Mouse (Mus musculus): ENCODE data around the gene Prkab1.

Prkab1 gene

GRCm38 (mm10) chr5:116024327-116024739 lies at the start of gene Prkab1:
Gene Prkab1, minus strand, starts transcription at chr5:116024508.
- peak; percentile 95 to 97 for DNase-seq

- peak in 1 of 2 experiments; percentile 5 for DNase-seq
These were observed 45.3 kb upstream of the Prkab1 start for GRCm38 (mm10) chr5:116069618-116070017.

GRCm38 (mm10) chr5:116052826-116053225 lies 28.5 kb upstream of the Prkab1 start:
- no peak for DNase-seq

GRCm38 (mm10) chr5:116052171-116052570 lies 27.9 kb upstream of the Prkab1 start:
- DNase-seq, result no peak

- no peak for DNase-seq
These were observed 25.5 kb upstream of the Prkab1 start for GRCm38 (mm10) chr5:116049821-116050220.

GRCm38 (mm10) chr5:116048321-116048720 lies 24.0 kb upstream of the Prkab1 start:
- DNase-seq, result no peak

GRCm38 (mm10) chr5:116046246-116046645 lies 21.9 kb upstream of the Prkab1 start:
- DNase-seq, result no peak

GRCm38 (mm10) chr5:116045581-116045980 lies 21.3 kb upstream of the Prkab1 start:
- no peak for DNase-seq

- DNase-seq, result no peak
These were observed 17.9 kb upstream of the Prkab1 start for GRCm38 (mm10) chr5:116042241-116042640.

- no peak for DNase-seq
These were observed 15.4 kb upstream of the Prkab1 start for GRCm38 (mm10) chr5:116039706-116040105.

- no peak for DNase-seq
These were observed 13.4 kb upstream of the Prkab1 start for GRCm38 (mm10) chr5:116037731-116038130.

GRCm38 (mm10) chr5:116036465-116036864 lies 12.2 kb upstream of the Prkab1 start:
- no peak for DNase-seq

GRCm38 (mm10) chr5:116031190-116031577 lies 6.9 kb upstream of the Prkab1 start:
- peak; percentile 47 to 60 for DNase-seq

GRCm38 (mm10) chr5:116030566-116031189 lies 6.4 kb upstream of the Prkab1 start:
- no peak for DNase-seq

- DNase-seq, result no peak
These were observed 4.8 kb upstream of the Prkab1 start for GRCm38 (mm10) chr5:116029071-116029470.

GRCm38 (mm10) chr5:116026561-116026960 lies 2.3 kb upstream of the Prkab1 start:
- no peak for DNase-seq

GRCm38 (mm10) chr5:116026107-116026506 lies 1.8 kb upstream of the Prkab1 start:
- no peak for DNase-seq

GRCm38 (mm10) chr5:116023821-116024284 lies 455 bp downstream of the Prkab1 start:
- peak in 1 of 2 experiments; percentile 56 for DNase-seq

GRCm38 (mm10) chr5:116023251-116023661 lies 1.1 kb downstream of the Prkab1 start:
- DNase-seq, result peak; percentile 38 to 43

GRCm38 (mm10) chr5:116022658-116023200 lies 1.6 kb downstream of the Prkab1 start:
- peak; percentile 16 to 43 for DNase-seq

GRCm38 (mm10) chr5:116022131-116022530 lies 2.2 kb downstream of the Prkab1 start:
- DNase-seq, result peak in 1 of 2 experiments; percentile 37

- DNase-seq, result no peak
These were observed 2.8 kb downstream of the Prkab1 start for GRCm38 (mm10) chr5:116021552-116021951.

GRCm38 (mm10) chr5:116019371-116019770 lies 4.9 kb downstream of the Prkab1 start:
- no peak for DNase-seq

GRCm38 (mm10) chr5:116018784-116019183 lies 5.5 kb downstream of the Prkab1 start:
- DNase-seq, result peak in 1 of 2 experiments; percentile 58

- DNase-seq, result peak; percentile 38 to 63
These were observed 6.1 kb downstream of the Prkab1 start for GRCm38 (mm10) chr5:116018196-116018595.

All from lung, adult 18-20 months (tissue).